Mouse (Mus musculus) Muller cell, postnatal 12 days (primary cell): ENCODE results near the gene C330007P06Rik.
A peak's percentile ranks its signal among the peaks of the same experiment; 100 is the strongest.
"Not testable (repeated sequence)": the region's sequence is repeated elsewhere in the genome, so short reads cannot be mapped to it uniquely, and the experiment has no call there.

Source experiments
- DNase-seq: peaks from one replicate; pipeline ENCODE4 v3.0.0-alpha.2; 2015; ENCODE audit errors: inconsistent ontology term

Gene C330007P06Rik

GRCm38 (mm10) chrX:36873765-36874164 is at the start of gene C330007P06Rik, which contains the start of gene Ube2a:
Gene C330007P06Rik, minus strand, starts transcription at chrX:36874111.
Gene Ube2a, plus strand, starts transcription at chrX:36873900.
- DNase-seq: no peak

GRCm38 (mm10) chrX:36921346-36921745 is 47.4 kb upstream of the C330007P06Rik start:
- no peak for DNase-seq

DNA sequence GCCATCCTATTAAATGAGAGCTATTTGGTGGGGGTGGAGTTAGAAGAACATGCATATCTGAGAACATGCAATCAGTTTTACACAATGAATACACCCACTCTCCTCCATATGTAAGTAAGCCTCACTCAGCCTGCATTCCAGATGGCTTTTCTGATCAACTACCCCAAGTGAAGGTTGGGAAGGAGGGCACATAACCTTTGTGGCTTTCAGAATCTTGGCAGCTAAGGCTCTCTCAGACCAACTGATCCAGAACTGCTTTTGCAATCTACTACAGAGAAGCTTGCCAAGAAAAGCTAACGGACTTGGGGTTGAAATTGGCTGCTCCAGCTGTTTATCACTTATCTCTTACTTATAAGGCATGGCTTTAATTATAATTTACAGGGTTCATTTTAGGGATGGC is 43.8 kb upstream of the C330007P06Rik start:
- no peak for DNase-seq

GRCm38 (mm10) chrX:36911343-36911742 is 37.4 kb upstream of the C330007P06Rik start:
- DNase-seq: no peak

- no peak for DNase-seq
Measured at GRCm38 (mm10) chrX:36906539-36906938, 32.6 kb upstream of the C330007P06Rik start.

GRCm38 (mm10) chrX:36903115-36903768 is 29.3 kb upstream of the C330007P06Rik start:
- DNase-seq: peak; percentile 85

GRCm38 (mm10) chrX:36902321-36903114 is 28.6 kb upstream of the C330007P06Rik start, which contains the start of gene Nkrf:
Gene Nkrf, minus strand, starts transcription at chrX:36902899.
- DNase-seq: peak; percentile 44

DNA sequence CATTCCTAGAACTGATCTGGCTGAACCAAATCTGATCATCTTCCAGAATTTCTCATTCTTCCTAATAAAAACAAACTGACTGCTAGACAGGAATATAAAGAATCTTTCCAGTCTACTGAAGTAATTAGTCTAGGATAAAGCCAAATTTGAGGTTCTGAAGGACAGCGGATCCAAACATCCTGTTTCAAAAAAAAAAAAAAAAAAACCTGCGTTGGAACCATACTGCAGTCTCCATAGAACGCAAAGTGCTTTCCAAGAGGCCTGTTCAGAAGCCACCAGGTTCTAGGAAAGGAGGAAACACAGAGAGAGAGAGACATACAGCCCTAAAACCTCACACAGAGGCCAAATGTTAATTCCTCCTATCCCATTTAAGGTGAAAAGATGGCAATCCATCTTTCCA is 27.7 kb upstream of the C330007P06Rik start:
- no peak for DNase-seq

GRCm38 (mm10) chrX:36898931-36899330 is 25.0 kb upstream of the C330007P06Rik start:
- not testable (repeated sequence) for DNase-seq

- no peak for DNase-seq
Measured at GRCm38 (mm10) chrX:36884719-36885118, 10.8 kb upstream of the C330007P06Rik start.

DNA sequence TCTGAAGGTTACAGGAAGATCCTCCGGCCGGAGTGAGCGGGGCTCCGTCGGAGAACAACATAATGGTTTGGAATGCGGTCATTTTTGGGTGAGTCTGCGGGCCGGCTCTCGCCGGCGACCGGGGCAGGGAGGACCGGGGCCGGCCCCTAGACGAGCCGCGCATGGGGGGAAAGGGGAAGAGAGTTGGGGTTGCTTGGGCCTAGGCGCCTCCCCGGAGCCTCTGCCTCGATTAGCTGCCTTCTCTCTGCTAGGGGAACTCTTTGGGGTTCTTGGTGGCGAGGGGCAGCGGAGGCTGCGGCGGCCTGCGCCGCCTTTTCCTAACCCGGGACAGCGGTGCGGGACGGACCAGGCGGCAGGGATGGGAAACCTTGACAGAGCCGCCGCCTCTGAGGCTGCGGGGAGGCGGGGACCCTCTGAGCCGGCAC is 805 bp upstream of the C330007P06Rik start:
- no peak for DNase-seq

- DNase-seq: peak; percentile 92
Measured at GRCm38 (mm10) chrX:36874178-36874696, 326 bp upstream of the C330007P06Rik start.

DNA sequence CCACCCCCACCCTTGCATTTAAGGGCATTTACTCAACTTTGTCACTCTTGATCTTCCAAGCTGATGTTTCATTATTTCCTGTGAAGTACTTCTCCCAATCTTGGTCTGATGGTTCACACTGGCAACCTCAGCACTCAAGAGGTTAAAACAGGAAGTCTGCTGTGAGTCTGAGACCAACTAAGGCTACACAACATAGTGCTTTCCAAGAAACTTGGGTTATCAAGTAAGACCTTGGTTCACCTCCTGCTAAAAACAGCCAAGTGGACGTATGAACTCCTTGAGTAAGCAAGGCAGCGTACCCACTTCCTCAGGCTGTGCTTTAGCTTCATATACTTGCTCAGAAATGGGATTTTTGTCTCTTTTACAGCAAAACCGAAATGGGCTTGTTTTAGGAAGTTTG is 3.5 kb downstream of the C330007P06Rik start:
- no peak for DNase-seq

- DNase-seq: no peak
Measured at GRCm38 (mm10) chrX:36864609-36865328, 9.1 kb downstream of the C330007P06Rik start.

DNA sequence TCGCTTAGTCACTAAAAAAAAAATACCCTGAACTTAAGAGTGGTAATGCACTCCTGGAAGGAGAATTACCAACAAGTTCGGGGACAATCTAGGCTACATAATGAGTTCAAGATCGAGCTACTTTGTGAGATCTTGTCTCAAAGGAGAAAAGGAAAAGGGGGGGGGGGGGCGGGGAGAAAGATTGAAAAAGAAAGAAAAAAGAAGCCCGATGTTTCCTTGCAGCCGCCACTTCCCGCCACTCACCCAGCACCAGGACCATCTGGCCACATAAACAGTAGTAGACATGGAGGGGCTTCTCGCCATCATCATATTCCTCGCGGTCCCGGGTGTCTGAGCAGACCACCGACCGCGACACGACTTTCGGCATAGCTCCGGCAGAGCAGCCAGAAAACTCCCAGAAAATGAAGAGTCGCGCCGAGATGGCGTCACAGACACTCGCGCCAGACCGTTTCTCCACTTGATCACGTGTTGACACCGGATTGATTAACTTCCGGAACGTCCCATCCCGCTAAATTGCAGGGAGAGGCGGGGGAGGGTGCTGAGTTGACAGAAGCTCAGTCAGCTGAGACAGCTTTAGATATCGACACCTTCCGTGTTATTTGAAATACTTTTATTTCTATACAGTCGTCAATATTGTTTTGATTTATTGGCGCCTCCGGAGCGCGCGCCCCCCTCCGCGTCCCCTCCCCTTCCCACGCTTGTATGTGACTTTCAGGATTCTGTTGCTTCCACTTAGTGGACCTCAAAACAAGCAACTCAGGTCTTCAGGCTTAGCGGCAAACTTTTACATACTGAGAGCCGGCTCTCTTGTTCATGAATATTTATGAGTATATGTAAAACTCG is 9.9 kb downstream of the C330007P06Rik start:
- peak; percentile 81 for DNase-seq

- DNase-seq: no peak
Measured at GRCm38 (mm10) chrX:36852631-36853030, 21.3 kb downstream of the C330007P06Rik start.

GRCm38 (mm10) chrX:36847152-36847551 is 26.8 kb downstream of the C330007P06Rik start:
- DNase-seq: no peak

GRCm38 (mm10) chrX:36843346-36843990 is 30.4 kb downstream of the C330007P06Rik start:
- no peak for DNase-seq

DNA sequence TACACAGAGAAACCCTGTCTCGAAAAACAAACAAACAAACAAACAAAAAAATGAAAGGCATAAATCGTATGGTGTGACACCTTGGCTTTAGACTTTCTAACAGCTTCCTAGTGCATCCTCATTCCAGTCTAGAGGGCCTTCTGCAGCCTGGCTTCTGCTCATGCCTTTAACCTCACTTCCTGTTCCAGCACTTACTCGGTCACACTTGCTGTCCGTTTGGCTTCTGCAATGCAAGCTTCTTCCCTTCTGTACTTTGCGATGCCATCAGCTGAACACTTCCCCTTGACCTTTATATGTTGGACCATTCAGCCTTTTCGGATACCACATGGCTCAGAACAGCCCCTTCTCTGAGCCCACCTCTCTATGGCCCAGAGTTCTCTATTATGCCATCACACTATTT is 32.2 kb downstream of the C330007P06Rik start:
- DNase-seq: no peak

GRCm38 (mm10) chrX:36839391-36839790 is 34.5 kb downstream of the C330007P06Rik start:
- DNase-seq: peak; percentile 58
